Mouse (Mus musculus) testis, postnatal 10 days (tissue): ENCODE measurements around the gene Casp6.

Experiments used
- DNase-seq: peaks from one replicate; pipeline ENCODE4 v3.0.0; 2021; ENCODE audit warnings: low spot score

Casp6 gene

DNA sequence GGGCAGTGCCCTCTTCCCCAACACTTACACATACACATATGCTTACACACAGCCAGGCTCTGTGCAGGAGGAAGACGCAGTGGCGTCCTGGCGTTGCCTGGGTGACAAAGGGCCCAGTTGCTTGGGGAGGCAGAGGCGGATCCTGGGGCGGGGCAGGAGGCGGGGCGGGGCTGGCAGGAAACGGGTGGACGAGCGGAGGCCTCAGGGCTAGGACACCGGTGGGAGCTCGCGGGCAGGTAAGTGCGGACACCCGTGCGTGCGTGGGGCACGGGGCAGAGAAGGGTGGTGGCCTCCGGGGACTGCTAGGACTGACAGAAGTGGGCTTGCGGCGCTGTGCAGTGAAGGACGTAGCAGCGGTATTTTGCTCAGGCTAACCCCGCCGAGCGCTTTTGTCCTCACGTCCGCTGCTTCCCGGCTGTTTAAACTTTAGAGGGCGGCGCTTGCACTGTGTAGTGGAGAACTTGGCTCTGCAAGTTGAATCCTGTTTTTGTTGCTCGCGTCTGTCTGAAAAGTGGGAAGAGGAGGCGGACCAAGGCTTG lies at the start of gene Casp6:
Casp6 (plus strand) TSS at position 155 of the 539 bp plus-strand sequence.
- DNase-seq = peak; percentile 88

DNA sequence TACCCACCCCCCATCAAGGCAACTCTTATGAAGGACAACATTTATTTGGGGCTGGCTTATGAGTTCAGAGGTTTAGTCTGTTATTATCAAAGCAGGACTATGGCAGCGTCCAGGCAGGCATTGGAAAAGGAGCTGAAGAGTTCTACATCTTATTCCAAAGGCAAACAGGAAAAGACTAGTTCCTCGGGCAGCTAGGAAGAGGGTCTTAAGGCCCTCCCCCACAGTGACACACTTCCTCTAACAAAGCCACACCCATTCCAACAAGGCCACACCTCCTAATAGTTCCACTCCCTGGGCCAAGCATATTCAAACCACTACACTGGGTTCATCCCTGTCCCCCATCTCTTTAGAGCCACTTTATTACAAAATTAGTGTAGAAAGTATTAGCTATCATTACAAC lies 38.6 kb upstream of the Casp6 start:
- DNase-seq = no peak

DNA sequence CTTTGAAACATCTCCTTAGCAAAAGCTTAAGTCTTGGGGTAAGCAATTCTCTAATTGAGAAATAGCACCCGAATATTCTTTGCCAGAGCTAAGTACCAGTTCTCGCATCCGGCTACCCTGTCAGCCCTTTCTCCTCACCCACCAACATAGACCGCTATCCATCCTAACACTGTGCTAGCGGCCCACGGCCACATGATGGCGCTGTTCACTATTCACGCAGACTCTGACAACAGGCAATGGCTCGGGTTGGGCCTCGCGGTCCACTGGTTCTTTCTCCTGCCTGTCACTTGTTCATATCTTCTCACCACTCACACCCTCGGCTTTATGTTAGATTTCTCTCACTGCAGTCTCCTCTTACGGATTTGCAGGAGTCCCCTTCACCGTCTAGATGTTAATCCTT lies 37.5 kb upstream of the Casp6 start:
- DNase-seq = peak; percentile 83

DNA sequence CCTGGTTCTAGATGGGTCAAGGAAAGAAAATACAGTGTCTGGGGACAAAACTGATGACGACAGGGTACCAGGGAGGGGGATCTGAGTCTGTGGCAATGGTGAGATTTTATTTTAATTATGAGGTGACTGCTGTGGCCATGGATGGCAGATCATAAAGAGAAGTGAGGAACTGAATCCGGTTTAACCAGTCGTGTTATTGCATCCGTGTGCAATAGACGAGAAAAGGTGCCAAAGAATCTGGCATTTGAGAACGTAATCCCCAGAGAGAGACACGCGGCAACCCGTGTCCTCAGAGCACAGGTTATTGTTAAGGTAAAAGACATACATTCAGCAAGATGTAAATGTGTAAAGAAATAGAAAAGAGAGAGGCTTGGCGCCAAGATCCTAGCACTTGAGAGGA lies 23.9 kb upstream of the Casp6 start:
- no peak for DNase-seq

DNA sequence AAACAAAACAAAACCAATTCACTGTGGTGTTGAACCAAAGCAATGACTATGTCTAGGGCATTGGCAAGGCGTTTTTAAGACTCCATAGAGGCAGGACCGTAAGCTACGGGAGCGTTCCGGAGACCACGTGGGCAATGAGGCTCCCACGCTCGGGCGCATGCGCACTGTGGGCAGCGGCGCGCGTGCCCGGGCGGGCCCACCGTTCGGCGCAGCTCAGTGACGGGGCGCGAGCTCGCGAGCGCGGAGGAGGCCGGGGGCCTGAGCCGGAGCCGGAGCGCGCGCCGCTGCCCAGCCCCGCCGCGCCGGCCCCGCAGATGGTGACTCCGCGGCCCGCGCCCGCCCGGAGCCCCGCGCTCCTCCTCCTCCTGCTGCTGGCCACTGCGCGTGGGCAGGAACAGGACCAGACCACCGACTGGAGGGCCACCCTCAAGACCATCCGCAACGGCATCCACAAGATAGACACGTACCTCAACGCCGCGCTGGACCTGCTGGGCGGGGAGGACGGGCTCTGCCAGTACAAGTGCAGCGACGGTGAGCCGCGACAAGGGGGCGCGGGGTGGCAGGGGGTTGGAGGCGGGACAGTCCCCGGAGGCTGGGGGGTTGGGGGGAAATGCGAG lies 22.7 kb upstream of the Casp6 start, which contains the start of gene Pla2g12a:
Pla2g12a (plus strand) TSS at position 202 of the 617 bp plus-strand sequence.
- peak; percentile 96 for DNase-seq

DNA sequence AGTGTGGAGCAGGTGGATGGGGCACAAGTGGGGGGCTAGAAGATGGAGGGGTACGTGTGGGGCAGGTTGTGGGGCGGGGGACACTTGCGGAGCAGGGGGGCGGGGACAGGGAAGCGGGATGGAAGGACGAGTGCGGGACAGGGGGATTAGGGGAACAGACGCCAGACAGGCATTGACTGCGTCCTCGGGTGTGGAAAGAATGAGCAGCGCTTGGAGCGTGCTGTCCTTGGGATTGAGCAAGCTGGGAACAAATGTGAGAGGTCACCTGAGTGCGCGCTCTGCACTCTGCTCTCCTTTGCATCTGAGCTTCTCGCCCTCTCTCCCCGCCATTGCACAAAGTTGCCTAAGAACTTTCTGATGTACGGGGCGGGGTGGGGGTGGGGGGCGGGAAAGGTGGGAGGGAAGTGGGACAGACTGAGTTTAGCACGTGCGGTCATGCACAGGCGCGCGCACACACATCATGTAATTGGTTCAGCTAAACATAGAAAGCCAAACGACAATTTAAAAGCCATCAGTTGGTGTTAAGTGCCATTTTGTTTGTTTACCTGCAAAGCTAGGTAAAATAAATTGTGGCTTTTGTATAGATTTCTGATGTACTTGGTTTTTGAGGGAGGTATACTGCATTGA lies 22.0 kb upstream of the Casp6 start:
- peak; percentile 60 for DNase-seq

DNA sequence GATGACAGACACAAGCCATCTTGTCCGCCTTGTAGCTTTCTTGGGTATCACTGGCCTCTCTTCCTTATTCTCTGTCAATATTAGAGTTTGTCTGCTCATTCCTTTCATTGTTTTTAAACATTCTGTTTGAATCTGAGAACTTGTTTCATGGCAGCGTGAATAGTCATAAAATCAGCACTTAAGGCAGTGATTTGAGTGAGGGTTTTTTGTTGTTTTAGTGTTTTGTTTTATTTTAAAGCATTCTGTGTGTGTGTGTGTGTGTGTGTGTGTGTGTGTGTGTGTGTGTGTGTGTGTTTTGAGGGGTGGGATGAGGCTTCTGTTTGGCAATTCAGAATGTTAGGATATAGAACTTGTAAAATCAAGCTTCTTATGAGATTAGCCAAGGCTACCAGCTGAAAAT lies 21.3 kb upstream of the Casp6 start:
- DNase-seq = no peak

DNA sequence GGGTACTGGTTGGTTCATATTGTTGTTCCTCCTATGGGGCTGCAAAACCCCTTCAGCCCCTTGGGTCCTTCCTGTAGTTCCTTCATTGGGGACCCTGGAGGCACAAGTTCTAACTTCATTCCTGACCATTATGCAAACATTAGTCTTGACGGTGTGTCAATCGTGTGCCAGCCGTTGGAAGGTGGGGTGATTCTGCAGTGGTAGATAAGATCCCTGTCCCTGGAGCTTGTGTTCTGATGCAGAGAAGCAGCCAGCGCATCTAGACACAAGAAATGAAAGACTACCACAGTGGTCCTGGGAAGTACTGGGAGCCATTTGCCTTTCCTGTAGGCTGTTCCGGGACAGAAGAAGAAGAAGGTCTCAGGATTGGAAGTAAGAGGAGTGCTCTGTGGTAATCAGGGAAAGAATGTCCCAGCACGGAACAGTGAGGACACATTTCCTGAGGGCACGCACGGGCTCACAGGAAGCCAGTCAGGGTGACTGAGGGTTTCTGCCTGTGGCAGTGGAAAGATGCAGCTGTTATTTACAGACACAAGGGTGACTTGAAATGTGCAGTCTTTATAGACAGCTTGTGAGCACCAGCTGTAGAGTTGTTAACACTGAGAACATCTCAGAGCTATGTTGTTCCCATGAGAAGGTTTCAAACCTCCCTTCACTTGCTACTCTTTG lies 20.2 kb upstream of the Casp6 start:
- no peak for DNase-seq

DNA sequence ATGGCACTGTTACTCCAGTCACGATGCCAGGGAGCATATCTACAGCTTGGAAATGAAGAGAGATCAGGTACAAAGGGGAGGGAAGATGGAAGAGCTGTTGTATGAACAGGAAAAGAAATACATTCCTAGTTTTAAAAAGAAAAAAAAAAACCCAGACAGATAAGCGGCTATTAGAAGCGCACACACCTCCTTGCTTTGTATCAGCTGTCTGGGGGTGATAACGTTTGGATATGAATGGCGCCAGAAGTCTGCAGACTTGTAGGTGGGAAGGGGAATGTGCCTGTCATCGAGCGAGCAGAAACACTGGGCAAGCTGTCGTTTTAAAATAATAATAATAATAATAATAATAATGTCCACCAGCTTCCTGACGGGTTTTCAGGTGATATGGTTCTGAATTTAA lies 15.6 kb upstream of the Casp6 start:
- no peak for DNase-seq

DNA sequence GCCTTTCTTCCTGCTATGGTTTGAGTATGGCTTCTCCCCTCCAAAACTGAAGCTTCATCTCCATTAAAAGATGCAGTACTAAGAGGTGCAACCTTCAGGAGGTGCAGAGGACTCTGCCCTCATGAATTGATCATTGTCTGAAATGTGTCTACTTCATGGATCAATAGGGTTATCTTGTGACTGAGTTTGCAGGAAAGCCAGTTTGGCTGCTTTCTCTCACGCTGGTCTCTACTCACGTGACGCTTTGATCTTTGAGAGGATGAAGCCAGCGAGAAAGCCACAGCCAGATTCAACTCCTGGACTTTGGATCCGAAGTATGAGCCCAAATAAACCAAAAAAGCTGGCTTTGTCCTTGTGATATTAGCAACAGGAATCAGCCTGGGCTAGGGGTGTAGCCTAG lies 14.8 kb upstream of the Casp6 start:
- DNase-seq = no peak

DNA sequence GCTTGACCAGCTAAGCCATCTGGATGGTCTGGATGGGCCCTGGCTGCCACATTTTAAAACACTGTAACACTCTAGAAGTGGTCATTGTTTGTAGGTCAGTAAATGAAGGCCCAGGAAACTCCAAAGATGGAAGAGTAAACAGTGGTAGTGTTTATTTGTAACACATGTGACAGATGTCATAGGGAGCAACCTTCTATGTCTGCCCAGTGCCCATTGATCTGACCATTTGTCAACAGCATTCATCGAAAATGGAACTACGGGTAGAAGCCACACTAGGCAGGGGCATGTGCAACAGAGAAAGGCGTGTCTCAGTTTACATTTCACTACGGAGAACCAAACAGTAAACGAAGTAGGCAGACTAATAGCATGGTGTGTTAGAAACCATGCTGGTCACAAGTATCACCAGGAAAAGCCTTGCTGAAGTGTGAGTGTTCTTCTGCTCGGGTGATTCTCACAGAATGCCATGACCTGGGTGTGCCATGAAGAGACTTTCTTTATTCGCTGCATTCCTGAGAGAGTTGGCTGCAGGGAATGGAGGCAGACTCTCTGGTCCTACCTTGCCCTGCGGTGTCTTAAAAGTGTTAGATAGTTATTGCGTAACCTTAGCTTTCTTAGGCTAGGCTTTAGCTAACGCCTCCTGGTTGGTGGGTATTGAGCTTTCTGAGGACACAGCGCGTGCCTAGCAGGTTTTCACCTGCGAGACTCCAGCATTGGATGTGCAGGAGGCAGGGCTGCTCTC lies 13.3 kb upstream of the Casp6 start:
- no peak for DNase-seq

DNA sequence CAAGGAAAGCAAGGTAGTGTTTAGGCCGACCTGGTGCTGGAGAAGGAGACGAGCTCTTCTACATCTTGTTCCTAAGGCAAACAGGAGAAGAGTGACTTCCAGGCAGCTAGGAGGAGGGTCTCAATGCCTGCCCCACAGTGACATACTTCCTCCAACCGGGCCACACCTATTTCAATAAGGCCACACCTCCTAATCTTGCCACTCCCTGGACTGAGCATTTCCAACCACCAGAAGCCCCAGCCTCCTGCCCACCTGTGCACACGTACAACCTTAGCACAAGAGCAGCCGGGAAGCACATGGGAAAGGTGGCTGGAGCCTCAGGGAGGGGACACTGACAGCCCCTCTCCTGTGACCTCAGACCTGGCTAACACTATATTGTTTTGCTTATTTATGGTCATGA lies 9.2 kb upstream of the Casp6 start:
- no peak for DNase-seq

DNA sequence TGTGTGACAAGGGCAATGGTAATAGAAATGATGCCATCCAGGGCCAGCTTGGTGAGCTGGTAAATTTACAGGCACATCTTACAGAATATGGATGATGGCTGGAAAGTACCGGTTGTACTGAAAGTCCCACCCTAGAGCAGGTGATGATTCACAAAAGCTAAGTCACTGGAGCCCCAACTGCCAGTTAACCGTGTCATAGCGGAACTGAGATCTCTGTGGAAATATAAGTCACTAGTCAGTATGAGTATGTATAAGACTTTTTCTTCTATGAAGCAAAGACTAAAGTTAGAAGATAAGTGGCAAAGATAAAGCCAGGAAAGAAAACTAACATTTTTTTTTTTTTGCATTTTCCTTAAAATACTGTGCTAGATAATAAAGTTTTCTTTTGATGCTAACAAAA lies 8.1 kb upstream of the Casp6 start:
- DNase-seq = no peak

DNA sequence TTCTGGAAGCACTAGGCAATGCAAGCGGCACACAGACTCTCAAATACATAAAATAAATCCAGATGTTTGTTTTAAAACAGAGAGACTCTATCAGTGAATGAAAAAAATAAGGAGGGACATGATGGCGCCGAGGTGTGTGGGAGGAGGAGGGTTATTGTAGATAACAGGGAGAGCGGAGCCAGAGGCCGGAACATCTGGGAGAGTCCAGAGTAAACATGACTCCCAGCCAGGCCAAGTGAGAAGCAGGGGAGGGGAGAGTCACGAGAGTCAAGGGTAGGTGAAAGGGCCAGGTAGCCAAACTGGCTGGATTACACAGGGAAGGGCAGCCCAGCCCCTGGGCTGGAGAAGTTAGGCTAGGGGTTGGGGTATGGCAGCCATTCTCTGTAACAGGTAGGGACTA lies 4.6 kb upstream of the Casp6 start:
- no peak for DNase-seq

DNA sequence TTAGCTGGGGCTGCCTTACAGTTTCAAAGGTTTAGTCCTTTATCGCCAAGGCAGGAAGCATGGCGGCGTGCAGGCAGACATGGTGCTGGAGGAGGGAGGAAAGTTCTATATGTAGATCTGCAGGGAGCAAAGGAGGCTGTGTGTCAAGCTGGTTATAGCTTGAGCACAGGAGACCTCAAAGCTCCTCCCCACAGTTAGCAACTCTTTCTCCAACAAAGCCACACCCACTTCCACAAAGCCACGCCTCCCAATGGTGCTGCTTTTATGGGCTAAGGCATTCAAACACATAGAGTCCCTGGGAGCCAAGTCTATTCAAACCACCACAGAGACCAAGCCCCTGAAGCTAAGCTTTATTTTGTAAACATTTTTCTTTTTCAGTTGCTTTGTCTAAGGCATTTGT lies 2.3 kb upstream of the Casp6 start:
- DNase-seq = peak; percentile 56

DNA sequence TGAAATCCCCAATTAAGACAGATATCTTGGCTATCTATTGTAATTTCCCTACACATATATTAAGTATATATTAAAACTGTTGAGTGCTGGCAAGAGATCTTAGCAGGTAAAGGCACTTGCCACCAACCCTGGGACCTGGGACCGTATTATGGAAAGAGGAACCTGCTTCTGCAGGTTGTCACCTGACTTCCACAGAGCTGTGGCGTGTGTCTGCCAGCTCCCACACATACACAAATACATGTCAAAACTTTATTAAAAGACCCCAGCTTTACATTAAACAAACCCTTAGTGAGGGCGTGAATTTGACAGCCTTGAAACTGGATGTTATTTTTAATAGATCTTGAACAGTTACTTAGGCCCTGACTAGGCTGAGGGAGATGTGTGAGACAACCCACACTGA lies 2.1 kb downstream of the Casp6 start:
- DNase-seq = no peak

DNA sequence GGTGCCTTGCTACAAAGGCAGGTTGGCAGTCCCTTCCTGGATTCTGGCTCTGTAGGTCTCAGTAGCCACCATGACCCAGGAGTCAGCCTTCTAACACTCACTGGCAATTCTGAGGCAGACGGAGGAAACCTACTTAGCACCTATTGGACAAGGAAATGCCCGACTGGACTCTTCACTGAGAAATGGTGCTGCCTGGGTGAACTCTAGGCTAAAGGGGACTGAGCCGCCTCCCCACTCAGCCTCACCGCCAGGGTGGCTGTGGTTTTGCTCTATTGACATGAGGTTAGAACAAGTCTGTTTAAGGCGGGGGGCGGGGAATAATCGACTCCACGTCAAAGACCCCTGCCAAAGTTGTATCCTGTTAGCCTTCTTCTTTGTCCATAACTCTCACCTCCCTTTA lies 2.6 kb downstream of the Casp6 start:
- DNase-seq = no peak

DNA sequence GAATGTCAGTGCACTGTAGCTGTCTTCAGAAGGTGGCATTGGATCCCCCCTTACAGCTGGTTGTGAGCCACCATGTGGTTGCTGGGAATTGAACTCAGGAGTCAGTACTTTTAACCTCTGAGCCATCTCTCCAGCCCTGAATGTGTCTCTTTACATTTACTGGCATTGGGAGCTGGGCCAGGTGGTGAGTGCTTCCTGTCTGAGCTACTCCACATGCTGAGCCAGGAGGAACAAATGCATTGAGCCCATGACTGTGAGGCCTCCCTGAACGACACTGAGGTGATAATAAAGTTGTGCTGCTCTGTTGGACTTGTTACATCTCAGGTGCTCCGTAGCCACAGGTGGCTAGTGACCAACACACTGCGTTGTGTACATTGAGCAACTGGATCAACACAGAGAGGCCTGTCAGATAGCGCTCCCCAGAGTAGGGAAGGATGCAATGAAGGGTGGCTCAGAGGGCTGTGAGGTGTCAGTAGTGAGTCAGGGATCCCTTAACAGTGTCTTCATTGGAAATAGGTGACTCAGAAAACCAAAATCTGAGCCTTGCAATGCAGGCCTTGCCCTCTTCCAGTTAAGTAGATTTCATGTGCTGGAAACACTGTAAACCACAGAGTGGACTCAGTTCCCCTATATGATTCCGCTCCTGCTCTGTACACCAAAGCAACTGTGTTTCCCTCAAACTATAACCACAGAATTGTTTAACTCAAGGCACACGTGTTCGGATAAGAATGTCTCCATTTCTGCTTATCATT lies 3.3 kb downstream of the Casp6 start:
- DNase-seq = no peak

DNA sequence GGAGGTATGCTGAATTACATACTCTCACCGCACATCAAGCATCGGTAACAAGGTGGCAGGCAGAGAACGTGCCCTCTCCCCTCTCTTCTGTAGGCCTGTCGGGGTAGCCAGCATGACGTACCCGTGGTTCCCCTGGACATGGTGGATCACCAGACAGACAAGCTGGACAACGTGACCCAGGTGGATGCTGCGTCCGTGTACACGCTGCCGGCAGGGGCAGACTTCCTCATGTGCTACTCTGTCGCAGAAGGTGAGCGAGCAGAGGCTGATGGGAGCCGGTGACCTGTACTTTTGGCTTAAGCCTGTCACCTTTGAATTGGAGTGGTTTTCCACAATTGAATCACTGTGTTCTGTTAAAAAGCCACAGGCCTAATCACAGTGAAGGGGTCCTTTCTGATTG lies 10.8 kb downstream of the Casp6 start:
- no peak for DNase-seq

DNA sequence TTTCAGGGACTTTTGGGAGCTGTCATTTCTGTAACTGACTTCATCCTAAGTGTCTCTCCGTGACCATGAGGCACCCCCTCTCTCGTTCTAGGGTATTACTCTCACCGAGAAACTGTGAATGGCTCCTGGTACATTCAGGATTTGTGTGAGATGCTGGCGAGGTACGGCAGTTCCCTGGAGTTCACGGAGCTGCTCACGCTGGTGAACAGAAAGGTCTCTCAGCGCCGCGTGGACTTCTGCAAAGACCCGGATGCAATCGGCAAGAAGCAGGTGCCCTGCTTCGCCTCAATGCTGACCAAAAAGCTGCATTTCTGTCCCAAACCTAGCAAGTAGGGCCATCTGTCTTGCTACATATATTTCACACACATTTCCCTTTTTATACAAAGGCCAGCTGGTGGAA lies 12.0 kb downstream of the Casp6 start:
- DNase-seq = no peak

DNA sequence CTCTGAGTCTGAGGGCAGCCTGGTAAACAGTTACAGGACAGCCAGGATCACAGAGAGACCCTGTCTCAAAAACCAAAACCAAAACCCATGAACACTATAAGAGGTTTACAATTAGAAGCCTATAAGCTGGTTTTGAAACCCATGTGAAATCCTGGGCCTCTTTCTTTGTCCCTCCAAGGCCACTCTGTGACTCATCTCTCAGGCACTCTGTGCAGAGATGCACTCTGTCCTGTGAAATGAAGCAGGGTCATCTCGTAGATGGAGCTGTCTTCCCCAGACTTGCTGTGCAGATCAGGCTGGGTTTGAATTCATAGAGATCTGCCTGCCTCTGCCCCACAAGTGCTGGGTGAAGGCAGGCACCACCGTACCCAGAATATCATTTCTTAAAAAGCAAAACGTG lies 16.2 kb downstream of the Casp6 start:
- DNase-seq = no peak

DNA sequence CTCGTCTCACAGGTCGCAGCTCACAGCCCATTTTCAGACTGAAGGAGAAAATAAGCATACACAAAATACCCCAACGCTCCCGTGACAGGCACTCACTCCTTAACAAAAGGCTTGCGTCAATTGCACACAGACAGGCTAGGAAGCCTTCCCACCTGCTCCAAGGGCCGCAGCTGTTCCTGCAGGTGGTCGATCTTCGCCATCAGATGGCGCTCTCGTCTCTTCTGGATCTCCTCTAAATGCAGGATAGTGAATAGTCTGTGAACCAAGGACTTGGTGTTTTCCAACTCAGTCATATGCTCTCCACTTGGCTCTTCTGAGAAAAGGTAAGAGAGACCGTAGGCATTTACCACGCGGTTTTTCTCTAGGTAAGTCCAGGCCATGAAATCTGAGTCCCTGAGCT lies 17.2 kb downstream of the Casp6 start:
- peak; percentile 81 for DNase-seq
